Mouse (Mus musculus) neural tube, embryonic 10.5 days (tissue): ENCODE results near the gene Nacad.

ENCODE experiments used
- DNase-seq: peaks from one replicate; pipeline ENCODE4 v3.0.0-alpha.2; 2017; ENCODE audit warnings: low spot score; ENCODE audit errors: extremely low spot score

The Nacad gene

DNA sequence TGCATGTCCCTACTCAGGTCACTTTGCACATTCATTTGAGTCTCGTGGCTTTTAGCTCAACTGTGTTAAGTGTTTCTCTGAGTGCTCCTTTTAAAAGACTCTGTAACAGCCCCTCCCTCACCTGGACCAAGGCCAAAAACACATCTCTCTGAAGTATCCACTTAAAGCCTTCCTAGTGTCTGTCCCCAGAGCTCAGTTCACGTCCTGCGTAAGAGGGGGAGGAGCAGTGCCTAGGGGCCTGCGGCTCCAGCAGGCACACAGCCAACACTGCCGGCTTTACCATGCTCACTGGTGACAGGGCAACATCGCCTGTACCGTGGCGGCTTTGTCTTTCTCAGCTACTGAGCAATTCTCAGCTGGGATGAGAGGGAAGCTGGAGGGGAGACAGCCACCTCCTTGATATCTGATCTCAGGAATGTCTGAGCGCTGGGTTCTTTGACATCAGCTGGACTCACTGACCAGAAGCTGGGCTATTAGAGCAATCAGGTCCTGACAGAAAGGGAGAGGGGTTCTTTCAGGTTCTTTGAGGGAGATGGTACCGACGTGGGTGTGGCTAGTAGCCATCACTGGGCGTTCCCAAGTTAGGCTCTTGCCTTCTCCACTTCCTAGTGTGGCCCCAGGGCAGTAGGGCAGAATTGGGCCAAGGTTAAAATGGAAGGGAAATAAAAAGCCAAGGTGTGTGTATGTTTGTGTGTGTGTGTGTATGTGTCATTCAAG, 1.8 kb downstream of the Nacad start:
- DNase-seq = no peak

DNA sequence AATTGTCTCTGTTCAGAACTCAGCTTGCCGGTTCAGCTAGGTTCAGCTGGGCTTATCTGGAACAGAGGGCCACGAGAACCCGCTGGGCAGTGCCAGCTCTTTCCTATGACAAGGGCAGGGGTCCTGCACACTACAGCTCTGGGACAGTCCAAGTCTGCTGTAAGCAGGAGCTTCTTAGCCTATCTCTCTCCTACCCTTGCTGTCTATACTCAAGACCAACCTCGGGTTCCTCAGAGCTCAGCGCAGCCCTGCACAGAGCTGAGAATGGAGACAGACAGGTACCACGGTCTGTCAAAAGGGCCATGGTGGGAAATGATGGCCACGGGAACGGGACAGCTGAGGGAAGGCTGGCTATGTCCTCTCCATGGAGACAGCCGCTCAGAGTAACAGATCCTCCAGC, 2.6 kb downstream of the Nacad start:
- no peak for DNase-seq

DNA sequence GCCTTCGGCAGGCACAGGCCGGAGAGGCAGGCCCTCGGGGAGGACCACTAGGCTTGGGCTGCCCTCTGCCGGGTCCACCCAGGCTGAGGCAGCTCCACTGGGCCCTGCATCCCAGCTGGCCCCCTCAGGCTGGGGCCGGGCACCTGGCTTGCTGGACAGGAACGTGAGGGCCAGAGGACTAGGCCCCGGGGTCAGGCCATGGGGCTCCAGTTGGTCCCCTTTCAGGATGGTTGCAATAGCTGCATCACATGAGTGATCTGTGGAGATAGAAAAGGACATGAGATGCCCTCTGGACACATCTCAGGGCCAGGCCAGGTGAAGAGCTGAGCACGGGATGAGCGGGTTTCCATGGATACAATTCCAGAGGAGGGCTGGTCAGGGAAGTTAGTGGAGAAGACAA, 3.2 kb downstream of the Nacad start:
- DNase-seq = no peak

GRCm38 (mm10) chr11:6601649-6602480, 4.0 kb downstream of the Nacad start:
- DNase-seq = no peak

DNA sequence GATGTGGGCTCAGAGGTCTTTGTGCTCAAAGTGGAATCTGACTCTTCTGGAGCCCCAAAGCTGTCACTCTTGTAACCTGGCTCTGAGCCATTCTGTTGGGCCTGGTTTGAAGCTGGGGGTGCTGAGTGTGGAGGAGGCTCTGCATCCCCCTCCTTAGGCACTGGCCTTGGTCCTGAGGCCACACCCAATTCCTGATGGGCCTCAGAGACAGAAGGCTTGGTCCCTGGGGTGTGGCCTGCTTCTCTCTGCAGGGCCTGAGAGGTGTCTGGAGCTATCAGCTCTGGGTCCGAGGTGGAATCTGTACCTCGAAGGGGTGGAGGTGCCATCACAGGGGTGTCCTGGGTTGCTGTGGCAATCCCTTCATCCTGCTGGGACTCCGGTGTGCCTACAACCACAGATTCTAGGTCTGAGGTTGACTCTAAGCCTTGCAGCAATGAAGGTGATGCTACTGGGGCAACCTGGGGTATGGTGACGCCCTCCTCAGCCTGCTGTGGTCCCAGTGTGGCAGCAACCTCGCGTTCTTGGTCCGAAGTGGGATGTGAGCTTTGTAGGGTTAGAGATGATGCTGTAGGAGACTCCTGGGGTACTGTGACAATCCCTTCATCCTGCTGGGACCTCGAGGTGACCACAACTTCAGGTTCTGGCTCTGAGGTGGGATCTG, 5.4 kb downstream of the Nacad start:
- DNase-seq = no peak

DNA sequence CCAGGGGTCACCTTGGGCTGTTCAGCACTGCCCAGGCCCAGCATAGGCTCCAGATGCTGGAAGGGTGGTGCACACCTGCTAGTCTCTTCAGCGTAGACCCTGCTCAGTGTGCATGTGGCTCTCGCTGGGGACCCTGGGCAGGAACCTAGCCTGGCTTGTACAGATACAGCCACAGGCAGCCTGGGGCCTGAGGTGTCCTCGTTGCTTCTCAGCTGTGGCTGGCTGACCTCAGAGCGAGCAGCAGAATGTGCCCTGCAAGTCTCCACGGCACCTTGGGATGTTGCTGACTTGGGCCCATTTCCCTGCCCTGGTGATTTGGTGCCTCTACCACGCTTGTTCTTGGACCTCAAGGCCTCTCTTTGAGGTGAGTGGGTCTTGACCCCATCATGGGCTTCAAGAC, 6.0 kb downstream of the Nacad start:
- DNase-seq = no peak

DNA sequence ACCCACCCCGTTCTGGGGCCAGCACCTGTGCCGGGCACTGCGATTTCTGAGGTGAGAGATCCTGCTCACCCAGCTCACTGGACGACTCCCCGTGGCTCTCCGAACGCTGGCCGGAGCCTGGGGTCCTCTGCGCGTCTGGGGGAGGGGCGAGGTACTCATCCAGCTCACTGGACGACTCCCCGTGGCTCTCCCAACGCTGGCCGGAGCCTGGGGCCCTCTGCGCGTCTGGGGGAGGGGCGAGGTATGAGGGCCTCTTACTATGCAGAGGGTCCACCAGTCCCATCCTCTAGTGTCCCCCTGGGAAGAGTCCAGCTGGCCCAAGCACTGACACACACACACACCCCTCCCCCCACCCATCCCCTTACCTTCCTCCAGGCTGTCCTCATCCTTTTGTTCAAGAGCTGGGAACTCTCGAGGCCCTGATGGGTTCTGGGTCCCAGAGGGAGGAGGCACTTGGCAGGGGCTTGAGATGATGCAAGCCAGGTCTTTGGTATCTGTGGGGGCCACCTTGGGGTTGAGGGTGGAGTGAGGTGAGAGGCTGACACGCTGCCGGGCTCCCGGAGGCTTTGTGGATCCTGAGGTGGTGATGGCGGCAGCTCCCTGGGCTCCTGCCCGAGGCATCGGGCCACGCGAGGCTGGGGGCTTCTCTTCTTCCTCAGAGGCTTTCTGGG, 6.7 kb downstream of the Nacad start:
- DNase-seq = peak; percentile 55

DNA sequence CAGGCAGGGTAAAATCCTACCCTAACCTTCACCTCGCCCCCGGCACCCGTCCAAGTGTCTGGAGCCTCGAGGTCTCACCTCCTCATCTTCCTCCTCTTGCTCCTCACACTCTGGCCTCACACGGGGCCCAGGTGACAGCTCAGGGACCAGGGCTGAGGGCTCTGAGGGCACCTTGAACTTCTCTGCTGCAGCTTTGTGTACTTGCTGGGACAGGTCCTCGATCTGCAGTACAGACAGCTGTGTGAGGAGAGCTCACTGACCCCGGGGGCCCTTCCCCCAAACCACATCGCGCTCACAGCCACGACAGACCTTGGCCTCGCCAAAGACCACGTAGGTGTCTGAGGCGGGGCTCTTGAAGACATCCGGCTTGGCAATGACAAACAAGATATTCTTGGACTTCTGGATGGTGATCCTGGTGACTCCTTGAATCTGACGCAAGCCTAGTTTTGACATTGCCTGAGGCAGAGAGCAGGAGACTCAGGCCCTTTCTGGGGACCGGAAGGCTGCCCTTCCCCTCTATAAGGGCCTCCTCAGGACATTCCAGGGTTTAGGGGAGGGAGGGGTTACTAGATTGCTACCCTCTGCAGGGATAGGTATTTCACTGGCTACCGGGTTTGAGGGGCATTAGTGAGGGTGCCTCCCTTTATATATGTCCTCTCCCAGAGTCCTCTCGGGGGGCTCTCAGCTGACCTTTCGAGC, 7.5 kb downstream of the Nacad start:
- no peak for DNase-seq

DNA sequence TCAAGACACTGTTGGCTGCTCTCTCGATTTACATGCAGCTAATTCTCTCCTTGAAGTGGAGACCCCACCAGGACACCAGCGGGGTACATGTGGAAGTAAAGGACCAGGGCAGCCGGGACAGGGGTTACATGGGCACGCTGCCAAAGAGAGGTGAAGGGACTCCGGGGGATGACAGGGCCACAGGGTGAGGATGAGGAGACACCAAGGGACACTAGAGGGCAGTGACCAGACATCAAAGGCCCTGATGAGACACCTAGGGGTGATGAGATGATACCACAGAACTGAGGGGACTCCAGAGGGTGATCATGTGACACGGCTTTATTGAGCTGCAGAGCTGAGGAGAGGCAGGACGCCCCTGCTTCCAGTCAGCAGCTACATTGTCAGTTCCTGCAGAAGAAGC, 8.3 kb downstream of the Nacad start:
- DNase-seq = no peak

- DNase-seq = no peak
Measured at GRCm38 (mm10) chr11:6596616-6597015, 9.2 kb downstream of the Nacad start.

DNA sequence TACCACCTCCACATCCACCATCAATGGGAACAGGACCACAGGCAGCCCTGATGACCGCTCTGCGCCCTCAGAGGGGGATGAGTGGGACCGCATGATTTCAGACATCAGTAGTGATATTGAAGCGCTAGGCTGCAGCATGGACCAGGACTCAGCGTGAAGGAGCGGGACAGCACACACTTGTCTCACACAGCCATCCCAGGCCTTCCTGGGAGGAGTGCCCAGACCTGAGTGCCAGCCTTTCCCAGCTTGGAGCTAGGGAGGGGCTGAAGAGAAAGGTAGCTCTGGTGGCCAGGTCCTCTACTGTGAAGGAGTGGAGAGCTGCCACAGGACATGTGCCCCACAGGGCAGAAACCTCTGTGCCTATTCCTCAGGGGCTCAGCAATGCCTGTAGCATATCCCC, 9.6 kb downstream of the Nacad start:
- no peak for DNase-seq

DNA sequence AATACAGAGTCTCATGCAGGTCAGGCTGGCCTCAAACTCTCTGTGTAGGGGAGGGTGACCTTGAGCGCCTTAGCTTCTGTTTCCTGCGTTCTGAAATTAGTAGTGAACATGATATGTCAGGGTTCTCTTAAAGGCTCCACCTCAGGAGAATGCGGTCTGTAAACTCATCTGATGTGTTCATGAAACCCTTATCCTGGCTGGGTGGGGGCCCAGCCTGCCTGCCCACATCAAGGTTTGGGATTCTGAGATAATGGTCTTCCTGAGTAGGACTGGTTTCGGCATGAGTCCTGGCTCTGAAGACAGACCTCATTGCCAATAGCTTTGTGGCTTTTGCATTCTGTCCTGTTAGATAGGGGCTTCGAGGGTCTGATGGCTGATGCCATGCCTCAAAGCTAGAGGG, 10.5 kb downstream of the Nacad start:
- DNase-seq = no peak

DNA sequence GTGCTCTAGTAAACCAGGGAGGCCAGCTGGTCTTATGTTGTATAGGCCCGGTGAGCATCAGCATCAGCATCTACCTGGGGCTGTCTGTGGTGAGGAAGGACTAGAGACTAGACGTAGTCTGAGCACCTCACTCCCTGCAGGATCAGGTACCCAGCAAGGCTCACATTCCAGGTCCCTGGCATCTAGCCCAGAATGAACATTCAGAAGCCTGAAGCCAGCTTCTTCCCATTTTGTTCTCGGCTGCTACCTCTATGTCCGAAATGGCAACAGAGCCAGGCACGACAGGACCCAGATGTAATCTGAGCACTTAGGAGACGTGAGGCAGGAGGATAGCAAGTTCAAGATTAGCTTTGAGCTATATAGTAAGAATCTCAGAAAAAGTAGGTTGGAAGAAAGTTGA, 11.0 kb downstream of the Nacad start:
- no peak for DNase-seq

DNA sequence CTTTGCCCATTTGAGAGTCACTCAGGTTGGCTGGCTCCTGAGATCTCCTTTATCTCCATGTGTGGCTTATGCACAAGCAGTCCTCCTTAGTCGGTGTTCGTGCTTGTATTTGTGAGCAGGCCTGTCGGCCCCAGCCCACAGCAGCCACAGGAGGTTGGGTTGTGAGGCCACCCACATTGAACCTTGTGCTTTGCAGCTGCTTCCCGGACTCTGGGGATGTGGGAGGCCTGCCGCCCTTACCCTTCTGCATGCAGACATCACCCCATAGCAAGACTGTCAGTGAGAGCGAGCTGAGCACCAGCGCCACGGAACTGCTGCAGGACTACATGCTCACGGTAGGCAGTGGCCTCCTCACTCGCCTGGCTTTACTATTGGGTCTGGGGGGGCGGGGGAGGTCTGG, 12.4 kb downstream of the Nacad start:
- DNase-seq = no peak

DNA sequence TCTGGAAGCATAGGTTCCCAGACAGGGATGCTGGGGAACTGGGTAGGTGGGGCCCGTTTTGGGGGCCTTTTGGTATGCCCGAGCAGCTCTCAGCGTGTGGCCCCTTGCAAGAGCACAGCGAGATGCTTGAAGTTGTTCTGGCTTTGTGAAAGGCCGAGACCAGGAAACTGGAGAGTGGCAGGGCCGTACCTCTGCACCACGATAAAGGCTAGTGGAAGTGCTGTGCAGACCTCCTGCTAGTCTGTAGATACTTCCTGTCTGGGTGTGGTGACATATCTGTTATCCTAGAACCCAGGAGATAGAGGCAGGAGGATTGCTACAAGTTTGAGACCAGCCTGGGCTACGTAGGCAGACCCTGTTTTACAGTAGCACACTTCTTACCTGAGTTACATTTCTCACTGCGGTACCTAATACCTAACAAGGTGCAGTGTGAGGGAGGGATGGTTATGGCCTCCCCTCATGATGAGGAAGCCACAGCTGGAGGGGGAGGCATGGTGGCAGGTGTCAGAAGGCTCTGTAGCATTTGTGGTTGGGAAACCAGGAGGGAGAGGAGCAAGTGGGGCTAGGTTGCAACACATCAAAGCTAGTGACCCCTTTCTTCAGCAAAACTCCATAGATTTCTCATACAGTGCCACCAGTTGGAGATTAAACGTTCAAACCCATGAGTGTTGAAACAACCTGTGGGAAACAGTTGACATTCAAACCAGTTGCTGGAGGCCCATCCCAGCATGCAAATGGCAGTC, 14.7 kb downstream of the Nacad start:
- no peak for DNase-seq

DNA sequence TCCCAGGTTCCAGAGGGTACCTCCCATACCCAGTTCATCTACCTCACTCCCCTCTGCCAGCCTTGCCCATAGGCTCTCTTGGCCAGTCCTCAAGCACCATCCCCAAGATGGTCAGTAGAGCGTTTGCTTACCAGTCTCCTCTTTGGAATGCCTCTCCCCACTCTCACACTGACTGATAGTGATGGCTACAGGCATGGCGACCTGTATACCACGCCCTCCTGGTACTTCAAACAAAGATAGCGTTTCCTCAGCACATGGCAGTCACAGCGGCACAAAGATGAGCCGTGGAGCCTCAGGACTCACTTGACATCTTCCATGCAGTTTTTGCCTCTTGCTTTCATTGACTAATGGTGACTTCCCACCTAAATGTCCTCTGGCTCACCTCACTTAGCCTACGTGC, 16.0 kb downstream of the Nacad start:
- no peak for DNase-seq

DNA sequence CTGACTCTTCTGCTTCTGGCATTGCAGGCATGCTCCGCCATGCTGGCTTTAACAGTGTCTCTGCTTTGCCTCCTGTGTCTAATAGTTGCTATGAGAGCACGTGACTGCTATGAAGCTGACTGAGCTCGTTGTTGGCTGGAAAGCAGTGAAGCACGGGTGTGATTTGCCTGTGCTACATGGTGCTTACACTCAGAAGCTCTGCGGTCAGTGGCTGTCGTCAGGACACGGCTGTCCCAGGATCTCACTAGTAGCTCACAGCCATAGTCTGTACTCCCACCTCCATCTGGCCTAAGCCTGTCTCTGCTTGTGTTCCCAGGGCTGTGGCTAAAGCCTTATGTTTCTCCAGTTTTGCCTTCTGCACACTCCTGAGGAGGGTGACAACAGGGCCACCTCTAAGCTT, 17.6 kb downstream of the Nacad start:
- no peak for DNase-seq

DNA sequence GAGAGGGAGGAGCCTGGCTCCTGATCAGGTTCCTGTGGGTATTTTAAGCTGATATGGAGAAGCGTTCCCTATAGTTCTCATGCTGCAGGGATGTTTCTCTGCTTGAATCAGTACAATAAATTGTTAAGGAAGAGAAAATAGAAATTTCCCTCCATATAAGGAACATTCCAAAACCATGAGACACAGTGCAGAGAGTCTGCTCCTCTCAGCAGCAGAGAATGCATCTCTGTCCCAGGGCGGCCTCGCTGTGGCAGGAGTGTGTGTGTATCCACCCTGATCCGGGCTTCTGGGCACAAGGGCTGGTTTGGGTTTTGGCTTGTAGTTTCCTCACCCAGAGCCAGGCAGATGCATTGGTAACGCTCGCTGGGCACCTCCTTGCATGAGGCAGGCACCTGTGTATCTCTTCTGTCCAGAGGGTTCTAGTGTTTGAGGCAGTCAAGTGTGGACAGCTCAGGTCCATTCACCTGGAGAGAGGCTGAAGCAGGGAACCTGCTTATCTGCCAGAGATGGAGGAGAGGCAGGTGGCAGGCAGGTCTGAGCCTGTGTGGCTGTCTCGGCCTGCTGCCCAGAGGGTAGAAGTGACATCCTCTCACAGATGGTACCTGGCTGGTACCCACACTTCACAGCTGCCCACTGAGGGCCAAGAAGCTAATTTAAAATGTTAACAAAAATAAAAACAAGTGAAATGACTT, 18.5 kb downstream of the Nacad start:
- DNase-seq = no peak

DNA sequence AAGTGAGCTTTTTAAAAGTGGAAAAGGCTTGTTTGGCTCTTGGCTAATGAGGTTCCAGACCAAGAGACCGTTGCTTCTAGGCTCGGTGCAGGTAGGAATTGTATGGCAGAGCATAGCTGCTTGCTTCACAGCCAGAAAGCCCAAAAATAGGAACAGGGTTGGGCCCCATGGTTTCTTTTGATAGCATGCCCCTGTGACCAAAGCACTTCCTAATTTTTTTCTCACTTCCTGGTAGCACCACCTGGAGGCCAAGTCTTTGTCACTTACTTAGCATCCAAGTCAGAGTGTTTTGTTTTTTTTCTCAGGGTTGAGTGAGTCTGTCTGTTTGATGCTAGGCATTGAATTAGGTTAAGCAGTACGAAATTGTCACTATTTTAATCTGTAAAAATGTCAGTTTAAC, 19.2 kb downstream of the Nacad start:
- no peak for DNase-seq

- no peak for DNase-seq
Measured at GRCm38 (mm10) chr11:6585748-6586147, 20.1 kb downstream of the Nacad start.
